Mouse (Mus musculus) lung, postnatal 0 days (tissue): ENCODE results near the gene 1700034J05Rik. TPM values are rescaled to one million over a fixed set of nuclear protein-coding genes. Genes with fewer than 3 reads are reported as not detected.

ENCODE experiments used
- ATAC-seq: fragments of 200-750 bp; cut with Nextera tagmentation; 2 replicates; pipeline ENCODE4 v1.8.0; 2017; ENCODE audit warnings: moderate library complexity
- DNase-seq: peaks from one replicate; pipeline ENCODE4 v3.0.0-alpha.2; 2016; ENCODE audit warnings: low spot score
- H3K27ac ChIP-seq: fragments of 300-500 bp; sonication (generic); 2 replicates; pipeline ENCODE4 v1.5.1; 2014; ENCODE audit warnings: antibody characterized with exemption, mild to moderate bottlenecking, low read length, mixed read lengths
- H3K27me3 ChIP-seq: fragments of 300-500 bp; sonication (generic); replicated peaks from 2 replicates; pipeline ENCODE4 v1.6.1; 2014; ENCODE audit warnings: low read length, mixed read lengths; ENCODE audit not compliant: insufficient read depth
- H3K36me3 ChIP-seq: fragments of 300-500 bp; sonication (generic); 2 replicates; pipeline ENCODE4 v1.6.1; 2014; ENCODE audit warnings: low read length, mixed read lengths; ENCODE audit not compliant: insufficient read depth
- H3K4me1 ChIP-seq: fragments of 300-500 bp; sonication (generic); 2 replicates; pipeline ENCODE4 v1.6.1; 2014; ENCODE audit warnings: antibody characterized with exemption, low read depth, low read length, mixed read lengths; ENCODE audit not compliant: insufficient read depth
- H3K4me2 ChIP-seq: fragments of 300-500 bp; sonication (generic); replicated peaks from 2 replicates; pipeline ENCODE4 v1.6.1; 2014; ENCODE audit warnings: low read depth, mild to moderate bottlenecking, low read length, moderate library complexity, mixed read lengths
- H3K4me3 ChIP-seq: fragments of 300-500 bp; sonication (generic); 2 replicates; pipeline ENCODE4 v1.5.1; 2014; ENCODE audit warnings: low read depth, low read length
- H3K9ac ChIP-seq: fragments of 300-500 bp; sonication (generic); replicated peaks from 2 replicates; pipeline ENCODE4 v1.6.1; 2014; ENCODE audit warnings: low read depth, mild to moderate bottlenecking
- H3K9me3 ChIP-seq: fragments of 300-500 bp; sonication (generic); 2 replicates; pipeline ENCODE4 v1.6.1; 2016; ENCODE audit warnings: low read length, mixed read lengths
- CTCF ChIP-seq: IDR thresholded peaks from 2 replicates; pipeline ENCODE4 v1.5.1; 2016; ENCODE audit warnings: antibody characterized with exemption, mild to moderate bottlenecking
- EP300 ChIP-seq: IDR thresholded peaks from 2 replicates; pipeline ENCODE4 v1.6.1; 2016; ENCODE audit warnings: antibody characterized with exemption, mild to moderate bottlenecking, control low read depth
- WGBS: fragments of 180-500 bp; shearing (Covaris S2); extraction: QIAGEN DNeasy Blood & Tissue Kit; methylation state at CpG from one replicate; pipeline ENCODE4 v1.1.7; 2014; 5-methylcytosine and 5-hydroxymethylcytosine counted together
- polyA plus RNA-seq: library from polyadenylated mRNA; unstranded; fragments of >200 nt; fragmentation: Nextera tagmentation; extraction: Ambion mirVana; gene quantifications from 2 replicates; pipeline ENCODE4 v1.2.1, GENCODE M21; 2015

Gene 1700034J05Rik
- polyA plus RNA-seq: 0.13 and 0.17 TPM in 2 replicates

DNA sequence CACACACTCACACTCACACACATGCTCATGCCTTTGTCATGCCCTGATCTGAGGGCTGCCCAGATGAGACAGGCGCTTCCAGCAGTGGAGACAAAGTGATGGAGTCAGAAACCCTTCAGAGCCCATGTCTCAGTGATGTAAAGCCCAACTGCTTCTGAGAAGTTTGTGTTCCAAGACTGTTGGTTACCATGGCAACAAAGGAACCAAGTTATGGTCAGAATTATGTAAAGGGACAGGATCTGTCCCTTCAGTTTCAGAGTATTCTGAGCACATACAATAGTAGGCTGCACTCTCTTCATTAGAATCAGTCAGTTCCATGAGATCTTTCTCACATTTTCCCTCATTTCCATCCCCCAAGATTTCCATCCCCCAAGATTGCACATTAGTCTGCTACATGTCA lies at the start of gene 1700034J05Rik:
Gene 1700034J05Rik (minus strand): TSS at position 165 of the 400 bp plus-strand sequence.
- 89% methylated on average over 1 of the region's 1 CpGs for WGBS
- no peaks in the 10 kb centered on the region for H3K9me3 ChIP-seq
- TF ChIP-seq CTCF: no peak
- no peak for TF ChIP-seq EP300
- ATAC-seq (no peak; the same call in 1 of the 2 replicates), DNase-seq (peak; percentile 63)
- no peak within 1 kb of the TSS for H3K4me3 ChIP-seq
- peaks cover 4% of the 10 kb centered on the region; the same call in 1 of the 2 replicates for H3K4me1 ChIP-seq
- H3K9ac ChIP-seq: no peak within 1 kb of the TSS
- no peak within 1 kb of the TSS for H3K4me2 ChIP-seq
- H3K27me3 ChIP-seq: no peaks in the 10 kb centered on the region
- H3K27ac ChIP-seq: no peak within 1 kb of the TSS
- no peaks in the 10 kb centered on the region for H3K36me3 ChIP-seq

DNA sequence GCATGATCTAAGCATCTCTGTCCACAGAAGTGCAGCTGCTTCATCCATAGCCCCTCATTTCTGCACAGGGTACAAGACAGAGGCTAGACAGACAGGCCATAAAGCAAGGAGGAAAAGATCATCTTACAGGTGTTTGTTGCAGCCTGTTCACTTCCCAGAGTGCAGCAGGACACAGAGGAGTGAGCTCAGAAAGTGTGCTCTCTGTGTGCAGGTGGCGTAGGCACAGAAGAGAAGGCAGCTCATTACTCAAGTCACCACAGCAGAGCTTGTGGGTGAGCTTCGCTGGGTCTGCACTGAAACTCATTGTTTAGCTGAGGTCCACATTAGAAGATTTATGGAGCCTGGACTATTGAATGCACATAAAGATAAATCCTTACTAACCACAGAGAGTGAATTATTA lies 45.5 kb upstream of the 1700034J05Rik start:
- ATAC-seq (no peak), DNase-seq (no peak)
- H3K9ac ChIP-seq: no peak overlapping the region
- no peak overlapping the region for H3K4me2 ChIP-seq
- no peak overlapping the region for H3K4me3 ChIP-seq
- H3K27ac ChIP-seq: no peak overlapping the region
- no peaks in the 10 kb centered on the region for H3K9me3 ChIP-seq
- H3K36me3 ChIP-seq: peaks cover 3% of the 10 kb centered on the region; the same call in 1 of the 2 replicates
- H3K4me1 ChIP-seq: no peaks in the 10 kb centered on the region
- H3K27me3 ChIP-seq: no peaks in the 10 kb centered on the region
- 81% methylated on average over 2 of the region's 2 CpGs for WGBS
- no peak for TF ChIP-seq CTCF
- no peak for TF ChIP-seq EP300

DNA sequence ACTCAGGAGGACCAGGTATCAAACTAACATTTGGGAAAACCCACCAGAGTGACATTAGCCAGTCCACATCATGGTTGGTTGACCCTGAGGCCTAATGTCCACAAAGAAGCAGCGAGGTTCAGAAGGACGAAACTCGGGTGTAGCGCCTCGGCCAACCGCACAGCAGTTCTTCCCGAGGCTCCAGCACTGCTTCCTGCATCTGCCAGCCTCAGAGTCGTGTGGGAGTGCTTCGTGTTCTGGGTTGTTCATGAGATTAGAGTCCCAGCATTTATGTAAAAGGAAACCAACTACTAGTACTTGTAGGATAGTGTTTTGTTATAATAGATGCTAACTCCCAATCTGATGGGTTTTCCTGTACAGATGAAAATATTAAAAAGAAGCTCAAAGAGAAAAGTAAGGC lies 45.1 kb upstream of the 1700034J05Rik start:
- no peaks in the 10 kb centered on the region for H3K27me3 ChIP-seq
- H3K4me3 ChIP-seq: no peak overlapping the region
- H3K27ac ChIP-seq: no peak overlapping the region
- no peak overlapping the region for H3K9ac ChIP-seq
- peaks cover 3% of the 10 kb centered on the region; the same call in 1 of the 2 replicates for H3K36me3 ChIP-seq
- ATAC-seq: no peak
- DNase-seq: no peak
- H3K4me2 ChIP-seq: no peak overlapping the region
- H3K4me1 ChIP-seq: no peaks in the 10 kb centered on the region
- no peak for TF ChIP-seq EP300
- no peak for TF ChIP-seq CTCF
- H3K9me3 ChIP-seq: no peaks in the 10 kb centered on the region
- 90% methylated on average over 9 of the region's 9 CpGs for WGBS

DNA sequence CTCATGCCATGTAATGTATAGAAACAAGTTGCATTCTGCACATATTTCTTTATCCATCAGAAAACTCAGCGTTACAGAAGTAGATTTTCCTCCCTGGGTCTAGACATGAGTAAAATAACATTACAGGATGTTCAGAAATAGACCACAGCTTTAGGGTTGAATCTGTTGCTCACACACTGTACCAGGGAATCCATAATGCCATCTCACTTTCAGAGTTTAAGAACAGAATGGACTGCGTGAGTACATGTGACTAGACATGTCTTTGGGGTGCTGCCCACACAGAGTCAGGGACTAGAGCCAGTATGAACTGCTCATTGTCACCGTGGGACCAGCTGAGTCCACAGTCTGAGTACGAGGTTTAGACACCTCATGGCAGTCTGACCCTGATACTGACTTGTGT lies 44.5 kb upstream of the 1700034J05Rik start:
- Histone ChIP-seq H3K4me2 (no peak overlapping the region), H3K36me3 (no peaks in the 10 kb centered on the region; the same call in 1 of the 2 replicates), H3K4me3 (no peak overlapping the region), H3K9me3 (no peaks in the 10 kb centered on the region), H3K9ac (no peak overlapping the region), H3K27me3 (no peaks in the 10 kb centered on the region), H3K4me1 (no peaks in the 10 kb centered on the region), H3K27ac (no peak overlapping the region)
- TF ChIP-seq EP300: no peak
- no peak for TF ChIP-seq CTCF
- ATAC-seq (no peak), DNase-seq (no peak)
- WGBS: 83% methylated on average over 4 of the region's 4 CpGs

- DNase-seq: no peak
- no peak overlapping the region for H3K4me3 ChIP-seq
- H3K36me3 ChIP-seq: no peaks in the 10 kb centered on the region; the same call in 1 of the 2 replicates
- ATAC-seq: no peak
- H3K27ac ChIP-seq: no peak overlapping the region
- no peak for TF ChIP-seq CTCF
- TF ChIP-seq EP300: no peak
- no peaks in the 10 kb centered on the region for H3K27me3 ChIP-seq
- H3K9ac ChIP-seq: no peak overlapping the region
- 57% methylated on average over 6 of the region's 6 CpGs for WGBS
- H3K4me2 ChIP-seq: no peak overlapping the region
- no peaks in the 10 kb centered on the region for H3K4me1 ChIP-seq
- no peaks in the 10 kb centered on the region for H3K9me3 ChIP-seq
These were observed 42.8 kb upstream of the 1700034J05Rik start for GRCm38 (mm10) chr6:146997006-146997405.

- DNase-seq: no peak
- H3K4me3 ChIP-seq: no peak overlapping the region
- ATAC-seq: no peak
These were observed 41.7 kb upstream of the 1700034J05Rik start for GRCm38 (mm10) chr6:146995878-146996277.

GRCm38 (mm10) chr6:146995391-146995790 lies 41.2 kb upstream of the 1700034J05Rik start:
- WGBS: 82% methylated on average over 2 of the region's 2 CpGs
- H3K9ac ChIP-seq: no peak overlapping the region
- H3K4me1 ChIP-seq: no peaks in the 10 kb centered on the region
- TF ChIP-seq EP300 (no peak), CTCF (no peak)
- peaks cover 4% of the 10 kb centered on the region for H3K36me3 ChIP-seq
- H3K9me3 ChIP-seq: no peaks in the 10 kb centered on the region
- no peak overlapping the region for H3K4me3 ChIP-seq
- ATAC-seq: no peak
- H3K27me3 ChIP-seq: no peaks in the 10 kb centered on the region
- DNase-seq: no peak
- H3K4me2 ChIP-seq: no peak overlapping the region
- no peak overlapping the region for H3K27ac ChIP-seq

More at GRCm38 (mm10) chr6:146995878-146996277, 41.7 kb upstream of the 1700034J05Rik start:
- Histone ChIP-seq H3K27ac (no peak overlapping the region), H3K4me2 (no peak overlapping the region), H3K4me1 (no peaks in the 10 kb centered on the region), H3K36me3 (peaks cover 4% of the 10 kb centered on the region), H3K9me3 (no peaks in the 10 kb centered on the region), H3K27me3 (no peaks in the 10 kb centered on the region), H3K9ac (no peak overlapping the region)
- TF ChIP-seq CTCF (no peak), EP300 (no peak)
- 87% methylated on average over 6 of the region's 6 CpGs for WGBS
